Mouse (Mus musculus) thymus, adult 2 months (tissue): ENCODE measurements around the gene Clec4f.

ENCODE experiments used
- CTCF ChIP-seq: fragments of 200-500 bp; IDR thresholded peaks from 2 replicates; pipeline ENCODE4 v1.5.1; 2012; ENCODE audit warnings: mild to moderate bottlenecking, control low read depth, low read length, moderate library complexity, borderline replicate concordance; ENCODE audit not compliant: control insufficient read depth, poor library complexity, insufficient read depth; ENCODE audit errors: extremely low read depth
- POLR2A ChIP-seq: fragments of 200-500 bp; IDR thresholded peaks from 2 replicates; pipeline ENCODE4 v1.6.1; 2012; ENCODE audit warnings: mild to moderate bottlenecking, low read length, control low read depth, moderate library complexity; ENCODE audit not compliant: control insufficient read depth, poor library complexity, insufficient read depth; ENCODE audit errors: extremely low read depth

DNA sequence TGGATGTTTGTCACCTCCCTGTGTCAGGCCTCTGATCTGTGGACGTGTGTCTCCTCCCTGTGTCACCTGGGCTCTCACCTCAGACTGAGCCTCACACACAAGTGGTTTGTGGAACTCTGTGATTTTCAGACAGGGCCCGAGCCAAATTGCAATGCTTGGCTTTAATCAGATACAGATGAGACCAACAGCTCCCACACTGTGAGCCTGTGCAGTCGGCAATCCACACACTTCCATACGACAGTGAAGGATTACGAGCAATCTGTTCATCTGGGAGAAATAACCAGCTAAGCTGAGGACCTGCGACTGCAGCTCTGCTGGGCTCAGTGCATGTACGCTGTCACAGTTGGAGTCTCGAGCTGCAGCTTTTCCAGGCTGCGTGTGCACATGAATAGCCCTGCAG lies 36.0 kb downstream of the Clec4f start:
- TF ChIP-seq CTCF (no peak), POLR2A (no peak)
